Mouse (Mus musculus): ENCODE measurements around the gene Chn1.

- no peak for TF ChIP-seq CTCF (IDR thresholded peaks at IDR 0.05; ENCODE audit: low read depth)
- TF ChIP-seq EP300 (IDR thresholded peaks at IDR 0.05; ENCODE audit: low read depth): no peak
Observed at GRCm38 (mm10) chr2:73746375-73746770, 28.8 kb downstream of the Chn1 start.
